Mouse (Mus musculus) liver, adult 2 months (tissue): ENCODE data around the gene Slc43a3.
A peak's percentile ranks its signal among the peaks of the same experiment; 100 is the strongest.

Source experiments
- CTCF ChIP-seq: fragments of 200-500 bp; IDR thresholded peaks from 2 replicates; pipeline ENCODE4 v1.5.1; 2011; ENCODE audit warnings: low read depth, low read length, control low read depth
- POLR2A ChIP-seq: fragments of 200-500 bp; IDR thresholded peaks from 2 replicates; pipeline ENCODE4 v1.6.1; 2011; ENCODE audit warnings: low read length, control low read depth; ENCODE audit not compliant: insufficient read depth; ENCODE audit errors: extremely low read depth

- TF ChIP-seq POLR2A (no peak), CTCF (peak; percentile 43)
These were observed 24.9 kb downstream of the Slc43a3 start for GRCm38 (mm10) chr2:84961300-84961699.
